Mouse (Mus musculus) hindbrain, embryonic 14.5 days (tissue): Measurements from ENCODE around the gene Gm13289. TPM values are rescaled to one million over a fixed set of nuclear protein-coding genes. Genes with fewer than 3 reads are reported as not detected.
"Not testable (repeated sequence)": the region's sequence is repeated elsewhere in the genome, so short reads cannot be mapped to it uniquely, and the experiment has no call there.

ENCODE experiments used
- ATAC-seq: fragments of 200-750 bp; cut with Nextera tagmentation; 2 replicates; pipeline ENCODE4 v1.8.0; 2017; ENCODE audit warnings: moderate number of reproducible peaks, mild to moderate bottlenecking, moderate TSS enrichment, moderate library complexity; ENCODE audit not compliant: low FRiP score
- DNase-seq: peaks from one replicate; pipeline ENCODE4 v3.0.0-alpha.2; 2015; ENCODE audit warnings: low spot score
- H3K27ac ChIP-seq: fragments of 300-500 bp; sonication (generic); 2 replicates; pipeline ENCODE4 v1.5.1; 2014; ENCODE audit warnings: mild to moderate bottlenecking, moderate library complexity
- H3K27me3 ChIP-seq: fragments of 300-500 bp; sonication (generic); 2 replicates; pipeline ENCODE4 v1.6.1; 2014; ENCODE audit warnings: mild to moderate bottlenecking, low read length, mixed read lengths; ENCODE audit not compliant: control insufficient read depth, insufficient read depth
- H3K36me3 ChIP-seq: fragments of 300-500 bp; sonication (generic); replicated peaks from 2 replicates; pipeline ENCODE4 v1.6.1; 2014; ENCODE audit not compliant: control insufficient read depth, insufficient read depth
- H3K4me1 ChIP-seq: fragments of 300-500 bp; sonication (generic); replicated peaks from 2 replicates; pipeline ENCODE4 v1.6.1; 2014; ENCODE audit warnings: antibody characterized with exemption, low read length, mixed read lengths; ENCODE audit not compliant: control insufficient read depth, insufficient read depth
- H3K4me2 ChIP-seq: fragments of 300-500 bp; sonication (generic); replicated peaks from 2 replicates; pipeline ENCODE4 v1.6.1; 2014; ENCODE audit warnings: mild to moderate bottlenecking, moderate library complexity
- H3K4me3 ChIP-seq: fragments of 300-500 bp; sonication (generic); replicated peaks from 2 replicates; pipeline ENCODE4 v1.5.1; 2014; ENCODE audit warnings: mild to moderate bottlenecking, low read length
- H3K9ac ChIP-seq: fragments of 300-500 bp; sonication (generic); 2 replicates; pipeline ENCODE4 v1.6.1; 2014
- H3K9me3 ChIP-seq: fragments of 300-500 bp; sonication (generic); 2 replicates; pipeline ENCODE4 v1.6.1; 2016; ENCODE audit warnings: low read length; ENCODE audit not compliant: control insufficient read depth
- WGBS: fragments of 180-500 bp; shearing (Covaris S2); extraction: QIAGEN DNeasy Blood & Tissue Kit; methylation state at CpG from one replicate; pipeline ENCODE4 v1.1.7; 2014; 5-methylcytosine and 5-hydroxymethylcytosine counted together
- polyA plus RNA-seq: library from polyadenylated mRNA; unstranded; fragments of >200 nt; fragmentation: Nextera tagmentation; extraction: Ambion mirVana; gene quantifications from 2 replicates; pipeline ENCODE4 v1.2.1, GENCODE M21; 2014

Gm13289 gene
- polyA plus RNA-seq, 1 experiment from 2014 or later, result not detected

GRCm38 (mm10) chr4:88779550-88779949 lies 2.8 kb downstream of the Gm13289 start, which contains the start of gene Gm13272:
Gene Gm13272 (plus strand): TSS chr4:88779850.
- DNase-seq, H3K27ac ChIP-seq, H3K4me2 ChIP-seq, ATAC-seq, H3K9me3 ChIP-seq, H3K4me3 ChIP-seq, H3K4me1 ChIP-seq, H3K36me3 ChIP-seq, H3K27me3 ChIP-seq, H3K9ac ChIP-seq: not testable (repeated sequence)
- WGBS, result no CpG with 5 or more reads among the region's 29 CpGs

GRCm38 (mm10) chr4:88780320-88780719 lies 3.6 kb downstream of the Gm13289 start:
- 45% methylated on average over 12 of the region's 18 CpGs for WGBS

GRCm38 (mm10) chr4:88781831-88782230 lies 5.1 kb downstream of the Gm13289 start, which contains the start of gene Ifnz:
Gene Ifnz (plus strand): TSS chr4:88782131.
- not testable (repeated sequence) for H3K4me3 ChIP-seq

More at GRCm38 (mm10) chr4:88780320-88780719, 3.6 kb downstream of the Gm13289 start:
- H3K4me2 ChIP-seq, H3K9ac ChIP-seq, DNase-seq, H3K27me3 ChIP-seq, H3K36me3 ChIP-seq, H3K9me3 ChIP-seq, H3K4me1 ChIP-seq, H3K27ac ChIP-seq, H3K4me3 ChIP-seq, ATAC-seq: not testable (repeated sequence)

GRCm38 (mm10) chr4:88782335-88782734 lies 5.6 kb downstream of the Gm13289 start:
- not testable (repeated sequence) for H3K27ac ChIP-seq, H3K4me3 ChIP-seq, H3K36me3 ChIP-seq, H3K4me1 ChIP-seq, ATAC-seq, H3K27me3 ChIP-seq, H3K9ac ChIP-seq, H3K9me3 ChIP-seq, DNase-seq
- H3K4me2 ChIP-seq, result peak overlapping the region; percentile 40
- WGBS, result no CpG with 5 or more reads among the region's 31 CpGs

More at GRCm38 (mm10) chr4:88781831-88782230, 5.1 kb downstream of the Gm13289 start, which contains the start of gene Ifnz:
- not testable (repeated sequence) for H3K9me3 ChIP-seq, H3K36me3 ChIP-seq, H3K27ac ChIP-seq, DNase-seq, H3K9ac ChIP-seq, H3K27me3 ChIP-seq, H3K4me1 ChIP-seq, ATAC-seq
- peak within 1 kb of the TSS; percentile 40 for H3K4me2 ChIP-seq
- WGBS, result 20% methylated on average over 4 of the region's 7 CpGs

- H3K27ac ChIP-seq, H3K36me3 ChIP-seq, H3K4me1 ChIP-seq, H3K4me2 ChIP-seq, H3K4me3 ChIP-seq, H3K27me3 ChIP-seq, ATAC-seq, H3K9me3 ChIP-seq, H3K9ac ChIP-seq, DNase-seq: not testable (repeated sequence)
- WGBS, result no CpG with 5 or more reads among the region's 27 CpGs
Observed at GRCm38 (mm10) chr4:88785409-88785808, 8.7 kb downstream of the Gm13289 start, which contains the start of gene Gm13276. Gene Gm13276 (plus strand): TSS chr4:88785709.

GRCm38 (mm10) chr4:88788402-88788801 lies 11.7 kb downstream of the Gm13289 start, which contains the start of gene Gm13277:
Gene Gm13277 (plus strand): TSS chr4:88788632.
- H3K9ac ChIP-seq, H3K4me2 ChIP-seq, DNase-seq, H3K4me3 ChIP-seq, H3K27me3 ChIP-seq, H3K36me3 ChIP-seq, H3K9me3 ChIP-seq, H3K27ac ChIP-seq, ATAC-seq, H3K4me1 ChIP-seq: not testable (repeated sequence)
- WGBS, result 0% methylated on average over 4 of the region's 28 CpGs

- not testable (repeated sequence) for ATAC-seq, H3K36me3 ChIP-seq
- WGBS, result no CpG with 5 or more reads among the region's 28 CpGs
Observed at GRCm38 (mm10) chr4:88791250-88791649, 14.5 kb downstream of the Gm13289 start, which contains the start of gene Gm13278. Gene Gm13278 (plus strand): TSS chr4:88791550.

GRCm38 (mm10) chr4:88793936-88794675 lies 17.4 kb downstream of the Gm13289 start, which contains the start of gene Gm13275:
Gene Gm13275 (plus strand): TSS chr4:88794487.
- DNase-seq, H3K4me1 ChIP-seq, H3K27ac ChIP-seq, H3K27me3 ChIP-seq, H3K4me2 ChIP-seq, H3K4me3 ChIP-seq, H3K9ac ChIP-seq, H3K9me3 ChIP-seq, H3K36me3 ChIP-seq, ATAC-seq: not testable (repeated sequence)
- 1% methylated on average over 11 of the region's 52 CpGs for WGBS

More at GRCm38 (mm10) chr4:88791250-88791649, 14.5 kb downstream of the Gm13289 start, which contains the start of gene Gm13278:
- H3K27me3 ChIP-seq, H3K4me3 ChIP-seq, H3K9me3 ChIP-seq, H3K4me2 ChIP-seq, H3K4me1 ChIP-seq, H3K9ac ChIP-seq, H3K27ac ChIP-seq, DNase-seq: not testable (repeated sequence)

GRCm38 (mm10) chr4:88797097-88797496 lies 20.4 kb downstream of the Gm13289 start, which contains the start of gene Gm13279:
Gene Gm13279 (plus strand): TSS chr4:88797397.
- not testable (repeated sequence) for H3K4me2 ChIP-seq, H3K9ac ChIP-seq, H3K4me3 ChIP-seq, H3K27me3 ChIP-seq, H3K4me1 ChIP-seq, H3K27ac ChIP-seq, ATAC-seq, H3K36me3 ChIP-seq, DNase-seq, H3K9me3 ChIP-seq
- no CpG with 5 or more reads among the region's 28 CpGs for WGBS
